Mouse (Mus musculus): ENCODE data around the gene Nav2.

The Nav2 gene

DNA sequence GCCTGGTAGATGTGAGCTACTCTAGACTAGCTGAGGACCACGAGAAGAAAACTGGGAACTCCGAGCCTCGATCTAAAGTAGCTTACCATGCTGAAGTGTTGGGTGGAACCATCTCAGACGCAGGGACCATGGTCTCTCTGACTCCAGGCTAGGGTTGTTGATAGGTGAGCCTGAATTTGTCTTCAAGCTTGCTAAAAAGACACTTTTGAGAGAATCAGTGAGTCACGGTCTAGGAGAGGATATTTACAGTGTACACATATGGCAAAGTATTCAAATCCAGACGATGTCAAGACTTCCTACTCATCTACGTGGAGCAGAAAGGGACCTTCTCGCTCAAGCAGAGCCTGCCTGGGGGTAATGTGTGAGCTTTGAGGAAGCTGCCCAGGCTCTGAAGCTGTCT lies 89.6 kb downstream of the Nav2 start:
- DNase-seq (ENCODE audit: low read depth in 2 of 2, low spot score in 2 of 2), result no peak

DNA sequence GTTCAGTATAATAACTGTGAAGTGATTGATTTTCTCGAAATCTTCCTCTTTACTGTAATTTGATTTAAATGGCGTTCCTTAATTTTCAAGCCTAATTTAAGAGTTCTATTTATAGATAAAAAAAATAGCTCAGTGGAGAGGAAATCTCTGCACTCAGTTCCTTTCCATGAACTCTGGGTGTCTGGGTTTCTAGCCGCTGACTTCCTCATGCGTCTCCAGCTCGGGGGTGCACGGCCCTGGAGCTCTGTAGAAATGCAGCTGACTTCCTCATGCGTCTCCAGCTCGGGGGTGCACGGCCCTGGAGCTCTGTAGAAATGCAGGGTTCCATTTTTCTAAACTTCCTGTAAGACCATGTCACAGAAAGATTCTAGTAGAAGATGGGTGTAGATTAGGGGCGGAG lies 90.1 kb downstream of the Nav2 start:
- no peak for DNase-seq (ENCODE audit: low read depth in 2 of 2, low spot score in 2 of 2)

DNA sequence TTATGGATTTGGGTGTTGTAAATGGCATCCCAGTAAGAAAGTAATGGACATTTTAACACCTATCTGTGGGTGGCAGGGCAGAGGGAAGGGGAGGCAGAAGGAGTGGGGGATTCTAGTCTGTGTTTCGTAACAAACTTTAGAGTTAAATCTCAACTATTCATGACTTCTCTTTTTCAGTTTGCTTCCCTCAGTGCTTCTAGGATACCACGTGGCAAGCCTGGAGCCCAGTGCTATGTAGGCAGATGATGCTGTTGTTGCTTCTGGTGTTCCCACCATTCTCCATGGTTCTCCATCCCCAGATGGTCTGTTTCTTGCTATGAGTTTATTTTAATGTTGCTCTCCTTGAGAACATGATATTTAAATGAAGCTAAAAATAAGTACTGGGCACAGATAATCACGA lies 92.3 kb downstream of the Nav2 start:
- no peak for DNase-seq (ENCODE audit: low read depth in 2 of 2, low spot score in 2 of 2)

DNA sequence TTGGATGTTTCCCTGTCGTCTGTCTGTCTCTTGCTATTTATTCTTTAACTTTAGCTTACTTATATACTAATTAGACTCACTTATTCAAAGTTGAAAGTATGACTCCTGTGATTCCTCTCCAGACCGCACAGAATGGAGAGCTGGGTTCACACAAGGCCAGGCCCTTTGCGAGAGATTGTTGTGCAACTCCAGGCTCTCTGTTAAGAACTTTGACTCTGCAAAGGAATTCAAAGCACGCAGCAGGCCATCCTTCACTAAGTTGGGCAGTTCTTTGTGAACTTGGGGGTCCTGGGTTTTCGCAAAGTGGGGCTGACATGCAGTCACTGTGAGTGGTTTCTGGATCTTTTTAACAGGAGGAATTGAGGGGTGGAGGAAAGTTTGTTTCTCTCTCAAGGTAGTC lies 95.9 kb downstream of the Nav2 start:
- DNase-seq (ENCODE audit: low read depth in 2 of 2, low spot score in 2 of 2), result no peak

DNA sequence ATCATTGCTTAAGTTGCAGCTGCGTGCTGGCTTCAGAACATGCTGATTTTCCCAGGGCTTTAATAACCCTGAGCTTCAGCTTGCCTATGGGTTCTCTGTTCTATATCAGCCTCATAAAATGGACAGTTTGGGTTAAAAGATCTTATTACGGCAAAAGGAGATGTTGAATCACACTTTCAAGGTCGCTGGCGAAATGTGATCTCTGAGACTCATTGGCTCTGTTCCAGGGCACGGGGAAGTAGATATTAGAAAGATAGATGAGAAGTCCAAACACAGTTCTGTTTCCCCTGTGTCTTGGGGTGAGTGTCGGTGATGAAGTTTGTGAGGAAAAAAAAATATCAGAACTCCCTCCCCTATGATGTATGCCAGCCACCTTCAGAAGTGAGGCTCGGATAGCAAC lies 98.4 kb downstream of the Nav2 start:
- no peak for DNase-seq (ENCODE audit: low read depth in 2 of 2, low spot score in 2 of 2)

DNA sequence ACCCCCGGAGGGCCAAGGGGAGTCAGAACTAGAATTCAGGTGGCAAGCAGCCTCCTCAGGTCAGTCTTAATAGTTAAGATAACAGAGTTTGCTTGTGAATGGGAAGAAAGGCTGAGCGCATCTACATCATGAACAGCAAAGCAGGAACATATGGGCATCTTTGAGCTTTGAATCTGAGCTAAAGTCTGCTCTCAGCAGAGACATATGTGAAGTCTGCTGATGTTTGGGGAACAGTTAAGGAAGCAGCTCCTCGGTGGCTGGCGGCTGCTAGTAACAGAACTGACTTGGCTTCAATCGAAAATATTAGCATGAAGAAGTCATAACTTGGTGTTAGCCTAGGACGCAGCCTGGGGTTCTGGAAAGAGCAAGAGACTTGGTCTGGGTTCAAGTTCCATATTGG lies 102.2 kb downstream of the Nav2 start:
- DNase-seq (ENCODE audit: low read depth in 2 of 2, low spot score in 2 of 2), result no peak

DNA sequence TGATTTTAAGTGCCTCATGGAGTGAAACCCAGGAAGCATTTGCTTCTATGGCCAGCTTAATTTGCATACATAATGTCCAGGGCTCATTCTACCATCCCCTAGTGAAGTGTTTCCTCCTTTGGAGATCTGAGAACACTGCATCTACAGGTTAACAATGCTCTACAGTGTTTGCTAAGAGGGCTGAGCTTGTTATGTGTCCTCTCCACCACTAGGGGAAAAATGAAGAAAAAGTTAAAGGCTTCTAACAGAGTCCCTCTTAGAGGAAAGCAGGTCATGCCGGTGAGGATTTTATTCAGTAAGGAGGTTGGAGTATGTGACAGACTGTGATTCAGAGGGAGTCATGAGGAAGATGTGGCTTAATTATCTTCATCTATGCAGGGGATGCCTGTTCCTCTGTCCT lies 103.5 kb downstream of the Nav2 start:
- DNase-seq (ENCODE audit: low read depth in 2 of 2, low spot score in 2 of 2), result no peak

DNA sequence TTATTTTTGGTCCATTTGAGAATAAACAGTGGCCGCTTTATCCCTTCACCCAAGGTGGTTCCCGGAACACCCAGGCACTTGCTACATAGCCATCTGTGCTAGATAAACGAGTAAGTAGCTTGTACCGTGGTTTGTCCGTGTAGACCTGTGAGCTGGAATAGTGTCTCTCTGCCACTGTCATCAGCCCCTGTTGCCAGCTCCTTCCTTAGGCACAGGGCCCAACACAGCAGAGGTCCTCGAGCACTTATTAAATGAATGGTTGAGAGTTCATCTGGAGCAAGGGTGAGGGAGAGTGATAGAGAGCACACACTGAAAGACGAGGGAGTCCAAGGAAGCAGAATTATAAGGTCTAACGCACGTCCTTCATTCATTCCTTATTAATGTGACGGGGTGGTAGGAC lies 106.0 kb downstream of the Nav2 start:
- no peak for DNase-seq (ENCODE audit: low read depth in 2 of 2, low spot score in 2 of 2)

DNA sequence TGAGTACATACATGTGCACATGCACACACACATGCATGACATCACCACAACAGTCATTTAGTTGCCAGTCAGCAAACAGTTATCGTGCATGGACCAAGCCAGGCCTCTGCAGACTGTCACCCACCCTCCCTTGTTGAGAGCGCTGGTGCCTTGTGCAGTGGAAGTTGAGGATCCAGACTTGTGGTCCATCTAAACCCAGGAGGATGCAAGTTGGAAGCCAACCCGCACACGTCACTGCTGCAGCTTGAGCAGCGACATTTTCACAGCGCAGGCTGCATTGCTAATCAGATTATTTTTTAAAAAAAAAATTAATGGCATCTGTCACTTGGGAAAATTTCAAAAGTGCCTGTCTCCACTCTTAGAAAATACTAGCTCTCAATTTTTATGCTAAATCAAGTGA lies 106.8 kb downstream of the Nav2 start:
- no peak for DNase-seq (ENCODE audit: low read depth in 2 of 2, low spot score in 2 of 2)

DNA sequence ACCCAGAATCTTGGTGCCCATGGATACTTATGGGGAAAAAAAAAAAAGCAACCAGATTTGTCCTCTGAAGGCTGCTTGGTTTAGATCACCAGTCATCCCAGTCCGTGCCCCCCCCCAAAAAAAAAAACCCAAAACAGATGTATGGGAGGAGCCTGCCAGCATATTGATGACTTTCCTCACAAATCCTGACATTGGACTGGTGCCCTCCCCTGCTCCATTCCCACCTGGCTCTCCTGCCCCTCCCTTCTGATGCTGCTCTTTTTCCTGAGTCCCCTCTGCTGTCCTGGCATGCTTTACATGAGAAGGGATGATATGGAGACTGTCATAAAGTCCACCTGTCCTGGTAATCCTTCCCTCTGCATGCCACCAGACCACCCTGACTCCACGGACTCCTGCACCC lies 107.6 kb downstream of the Nav2 start:
- DNase-seq (ENCODE audit: low read depth in 2 of 2, low spot score in 2 of 2), result no peak

DNA sequence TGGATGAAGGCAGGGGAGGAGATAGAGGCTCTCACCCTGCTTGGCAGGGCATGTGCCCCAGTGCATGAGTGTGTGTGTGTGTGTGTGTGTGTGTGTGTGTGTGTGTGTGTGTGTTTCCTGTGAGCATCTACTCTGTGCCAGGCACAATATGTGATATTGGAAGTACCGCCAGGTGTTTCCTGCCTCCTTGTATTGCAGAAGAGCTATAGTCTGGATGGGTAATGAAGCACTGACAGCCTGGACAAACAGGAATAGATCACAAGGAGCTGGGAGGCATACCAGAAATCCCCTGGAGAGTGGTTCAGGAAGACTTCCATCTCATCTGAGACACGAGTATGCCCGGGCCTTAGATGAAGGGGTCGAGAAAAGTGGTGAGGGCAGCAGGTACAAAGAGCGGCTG lies 109.3 kb downstream of the Nav2 start:
- DNase-seq (ENCODE audit: low read depth in 2 of 2, low spot score in 2 of 2), result no peak

DNA sequence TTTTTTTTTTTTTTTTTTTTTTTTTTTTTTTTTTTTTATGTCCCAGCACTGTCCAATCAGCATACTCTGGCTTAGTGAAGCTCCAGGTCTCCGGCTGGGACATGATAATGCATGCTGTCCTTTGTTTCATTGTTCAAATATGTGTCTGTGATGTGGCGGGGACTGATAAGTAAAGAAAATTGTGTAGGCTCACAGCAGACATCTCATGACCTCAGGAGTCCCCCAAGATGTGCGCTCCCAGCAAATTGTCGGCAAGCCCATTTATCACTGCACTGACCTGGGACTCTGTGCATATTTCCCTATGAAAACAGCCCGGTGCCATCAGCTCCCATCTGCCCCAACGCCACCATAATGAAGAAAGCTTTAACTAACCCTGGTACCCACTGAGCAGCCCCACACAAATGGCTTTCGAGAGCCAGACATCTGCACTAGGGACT lies 110.0 kb downstream of the Nav2 start:
- no peak for DNase-seq (ENCODE audit: low read depth in 2 of 2, low spot score in 2 of 2)

DNA sequence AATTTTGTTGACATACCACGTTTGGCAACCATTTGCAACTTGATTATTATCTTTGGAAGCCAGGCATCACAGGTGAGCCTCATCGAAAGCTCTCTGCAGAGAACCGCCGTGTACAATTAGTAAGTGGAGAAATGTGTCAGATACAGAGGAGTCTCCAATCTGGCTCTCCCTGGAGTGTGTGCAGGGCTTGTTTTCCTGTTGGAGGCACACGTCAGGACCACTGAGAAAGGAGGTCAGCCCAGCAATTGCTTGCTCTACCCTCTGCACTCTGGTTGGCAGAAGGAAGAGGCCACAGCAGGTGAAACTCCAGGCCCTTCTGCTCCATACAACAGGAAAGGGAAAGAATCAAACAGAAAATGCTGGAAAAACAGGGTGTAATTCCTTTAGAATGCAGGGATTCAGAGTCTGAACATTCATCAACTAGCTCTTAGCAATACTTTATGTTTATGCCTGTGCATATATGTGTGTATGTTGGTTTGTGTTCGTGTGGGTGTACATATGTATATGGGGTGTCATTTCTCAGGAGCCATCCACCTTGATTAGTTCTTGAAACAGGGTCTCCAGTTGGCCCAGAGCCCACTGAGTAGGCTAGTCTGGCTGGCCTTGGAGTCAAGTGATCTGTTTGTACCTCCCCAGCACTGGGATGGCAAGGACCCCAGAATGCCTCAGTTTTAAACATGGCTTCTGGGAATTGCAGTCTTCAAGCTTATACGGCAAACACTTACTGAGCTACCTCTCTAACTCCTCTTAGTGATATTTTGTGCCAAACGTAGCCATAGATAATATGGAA lies 116.7 kb downstream of the Nav2 start:
- DNase-seq (ENCODE audit: low read depth in 2 of 2, low spot score in 2 of 2), result no peak

DNA sequence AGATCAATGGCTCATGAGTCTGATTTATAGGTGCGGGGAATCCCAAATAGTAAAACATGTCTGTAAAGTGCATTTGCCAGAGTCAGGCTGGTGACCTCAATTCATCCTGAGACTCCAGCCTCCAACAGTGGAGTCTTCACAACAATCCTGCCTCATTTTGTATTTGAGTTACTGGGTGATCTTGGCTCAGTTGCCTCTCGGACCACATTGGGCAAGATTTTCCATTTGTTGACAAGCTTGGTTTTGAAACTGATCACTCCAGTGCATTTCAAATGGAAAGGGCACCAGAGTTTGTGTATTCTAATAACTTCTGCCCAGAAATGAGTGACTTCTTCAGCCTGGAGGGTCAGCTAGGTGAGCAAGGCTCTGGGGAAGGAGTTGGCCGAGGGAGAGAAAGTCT lies 117.5 kb downstream of the Nav2 start:
- DNase-seq (ENCODE audit: low read depth in 2 of 2, low spot score in 2 of 2), result no peak

DNA sequence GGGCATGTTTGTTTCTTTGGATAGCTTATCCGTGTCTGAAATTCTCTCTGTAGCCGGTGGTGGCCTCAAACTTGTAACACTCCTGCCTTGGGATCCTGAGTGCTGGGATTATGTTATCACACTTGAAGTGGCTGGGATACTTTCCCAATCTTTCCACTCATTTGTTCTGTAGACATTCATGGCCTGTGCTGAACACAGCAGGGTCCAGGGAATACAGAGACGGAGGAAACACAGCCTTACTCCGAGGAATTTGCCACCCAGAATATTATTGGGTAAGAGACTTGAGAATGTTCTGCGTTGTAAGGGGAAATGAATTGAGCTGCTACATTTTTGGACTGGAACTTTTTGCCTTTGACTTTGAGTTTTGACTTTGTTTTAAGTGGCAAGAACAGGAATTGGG lies 118.0 kb downstream of the Nav2 start:
- DNase-seq (ENCODE audit: low read depth in 2 of 2, low spot score in 2 of 2), result no peak

DNA sequence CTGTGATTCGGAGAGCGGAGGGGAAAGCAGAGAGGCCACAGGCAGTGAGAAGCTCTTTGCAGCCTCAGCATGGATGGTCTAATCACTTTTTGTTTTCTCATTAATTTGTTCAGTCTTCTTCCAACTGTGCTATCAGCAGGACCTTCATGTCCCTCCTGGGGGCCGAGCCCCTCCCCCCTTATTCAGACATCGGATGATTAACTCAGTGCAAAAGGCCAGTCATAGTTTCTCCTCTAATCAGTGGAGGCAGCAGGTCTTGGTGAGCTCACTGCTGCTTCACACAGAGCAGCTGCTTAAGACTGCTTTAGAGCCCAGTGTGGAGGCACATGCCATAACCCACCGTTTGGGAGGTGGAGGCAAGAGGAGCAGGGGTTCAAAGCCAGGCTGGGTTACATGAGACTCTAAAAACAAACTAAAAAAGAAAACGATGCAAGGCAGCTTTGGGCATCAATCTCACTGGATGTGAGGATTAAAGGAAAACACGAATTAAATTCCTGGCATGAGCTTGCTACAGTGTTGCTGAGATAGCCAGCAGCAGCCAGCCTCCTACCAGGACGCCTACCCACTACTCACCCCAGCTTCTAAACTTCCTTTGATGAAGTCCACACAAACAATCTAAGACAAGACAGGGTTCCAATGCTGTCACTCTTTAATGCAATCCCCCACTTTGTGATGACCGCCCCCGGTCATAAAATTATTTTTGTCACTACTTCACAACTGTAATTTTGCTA lies 120.9 kb downstream of the Nav2 start:
- no peak for DNase-seq (ENCODE audit: low read depth in 2 of 2, low spot score in 2 of 2)

DNA sequence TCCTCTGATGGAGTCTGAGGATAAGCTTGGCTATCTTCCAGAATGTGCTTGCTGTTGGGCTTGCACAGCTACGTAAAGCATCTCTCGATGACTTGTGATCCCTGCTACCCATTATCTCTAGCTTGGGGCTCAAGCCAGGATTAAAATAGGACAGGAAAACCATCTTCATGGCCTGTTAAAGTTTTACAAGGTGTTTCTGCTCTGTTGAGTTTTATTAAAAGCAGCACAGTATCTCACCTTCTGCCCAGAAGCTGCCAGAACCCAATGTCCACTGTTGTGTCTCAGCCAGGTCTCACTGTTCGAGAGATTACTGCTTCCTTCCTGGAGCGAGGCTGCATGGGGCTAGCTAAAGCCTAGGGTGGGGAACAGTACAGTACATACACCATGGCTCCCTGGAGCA lies 123.7 kb downstream of the Nav2 start:
- DNase-seq (ENCODE audit: low read depth in 2 of 2, low spot score in 2 of 2), result no peak

DNA sequence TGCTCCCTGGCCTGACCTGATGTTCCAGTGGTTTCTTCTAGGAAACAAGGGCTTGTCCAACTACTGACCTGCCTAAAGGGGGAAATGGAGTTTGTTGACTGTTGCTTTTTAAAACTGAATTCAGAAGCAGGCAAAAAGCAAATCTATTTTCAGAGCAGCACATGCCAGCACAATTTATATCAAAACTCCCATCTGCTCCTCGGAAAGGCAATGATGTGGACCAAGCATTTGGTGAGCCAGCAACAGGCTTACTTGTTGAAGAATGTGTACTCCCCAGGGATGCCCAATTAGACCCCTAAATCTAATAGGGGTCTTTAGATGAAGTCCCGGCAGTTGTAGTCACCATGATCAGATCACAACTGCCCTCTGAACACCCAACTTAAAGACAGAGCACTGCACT lies 125.7 kb downstream of the Nav2 start:
- DNase-seq (ENCODE audit: low read depth in 2 of 2, low spot score in 2 of 2), result no peak

DNA sequence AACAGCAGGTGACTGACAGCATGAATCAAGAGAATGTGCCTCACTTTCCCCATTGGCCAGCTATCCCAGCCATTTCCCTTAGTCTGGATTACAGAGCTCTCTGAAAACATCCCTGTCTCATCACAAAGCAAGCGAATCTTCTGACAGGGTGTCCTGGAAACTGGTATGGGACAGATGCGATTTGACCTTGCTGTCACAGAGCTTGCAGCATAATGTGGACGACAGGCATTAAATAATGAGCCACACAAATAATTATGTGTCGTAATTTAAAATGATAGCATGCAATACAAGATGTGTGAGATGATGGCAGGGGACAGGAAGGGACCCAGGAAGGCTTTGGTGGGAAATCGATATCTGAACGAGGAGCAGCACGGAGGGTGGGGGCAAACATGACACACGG lies 131.6 kb downstream of the Nav2 start:
- no peak for DNase-seq (ENCODE audit: low read depth in 2 of 2, low spot score in 2 of 2)

DNA sequence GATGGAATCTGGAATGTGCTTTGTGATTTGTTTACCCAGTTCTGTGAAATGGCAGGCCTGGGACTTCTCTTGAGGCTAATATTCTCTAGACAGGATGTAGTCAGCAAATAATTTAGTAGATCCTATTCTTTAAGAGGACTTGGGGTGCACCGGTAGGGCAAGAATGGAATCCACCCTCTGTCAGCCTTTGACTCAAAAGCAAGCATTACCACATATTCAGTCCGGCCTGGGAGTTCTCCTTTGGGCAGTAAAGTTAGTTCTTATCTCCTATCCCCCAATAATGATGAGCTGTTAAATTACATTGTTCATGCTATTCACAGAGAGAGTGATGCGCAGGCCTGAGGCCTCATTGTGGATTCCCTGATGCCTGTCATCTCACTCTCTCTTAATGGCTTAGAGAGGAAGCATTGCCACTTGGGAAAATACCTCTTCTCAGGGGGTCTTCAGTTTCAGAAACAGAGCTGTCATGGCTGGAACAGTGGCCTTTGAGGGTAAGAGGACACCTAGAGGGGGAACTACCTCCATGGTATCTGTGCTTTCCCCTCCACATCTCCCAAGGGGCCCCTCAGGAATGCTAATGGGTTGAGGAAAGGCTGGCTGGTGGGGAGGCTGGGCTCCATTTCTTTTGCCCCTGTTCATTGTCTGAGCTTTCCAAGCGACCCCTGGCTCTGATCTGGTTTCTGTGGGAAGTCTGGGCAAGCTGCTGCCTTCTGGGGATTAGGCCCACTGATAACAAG lies 133.0 kb downstream of the Nav2 start:
- no peak for DNase-seq (ENCODE audit: low read depth in 2 of 2, low spot score in 2 of 2)

DNA sequence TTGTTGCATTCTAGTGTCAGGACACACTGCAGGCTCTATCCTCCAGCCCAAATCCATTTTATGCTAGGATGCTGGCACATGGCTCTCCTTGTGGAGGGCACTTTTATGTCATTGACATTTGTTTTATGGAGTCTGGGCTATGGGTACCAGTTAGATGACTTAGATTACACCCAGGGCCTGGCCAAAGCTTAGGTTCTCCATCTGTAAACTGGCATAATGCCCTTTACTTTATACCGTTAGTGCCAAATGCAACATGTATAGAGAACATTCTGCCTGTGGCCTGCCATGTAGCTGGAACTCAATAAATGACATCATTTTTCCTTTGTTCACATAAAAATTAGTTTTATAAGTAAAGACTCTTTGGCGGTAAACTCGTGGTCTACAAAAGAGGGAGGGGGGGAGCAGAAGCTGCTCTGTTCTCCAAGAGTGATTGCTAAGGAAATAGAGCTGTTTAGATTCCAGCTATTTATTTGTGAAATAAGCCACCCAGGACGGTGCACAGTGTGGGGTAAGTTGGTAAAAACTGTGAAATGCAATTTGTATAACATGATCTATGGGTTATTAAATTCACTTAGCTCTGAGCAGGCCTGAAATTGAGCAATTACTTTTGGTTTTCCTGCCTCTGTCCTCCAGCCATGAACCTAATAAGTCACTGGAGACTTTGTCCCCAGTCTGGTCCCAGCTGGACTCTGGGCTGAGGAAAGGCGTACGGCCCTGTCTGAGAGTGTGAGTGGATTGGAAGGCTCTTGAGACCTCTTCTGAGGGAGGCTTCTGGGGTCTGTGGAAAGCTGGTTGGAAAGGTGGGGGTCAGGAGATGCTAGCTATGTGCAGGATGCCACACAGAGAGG lies 137.2 kb downstream of the Nav2 start:
- no peak for DNase-seq (ENCODE audit: low read depth in 2 of 2, low spot score in 2 of 2)

Measured in CD8-positive naive resting alpha-beta T cell, adult 2 months (primary cell).